Mouse (Mus musculus): ENCODE data around the gene Galnt2. TPM values are rescaled to one million over a fixed set of nuclear protein-coding genes. Genes with fewer than 3 reads are reported as not detected.

The Galnt2 gene
- total and polyA plus RNA-seq, 3 experiments, result 18.6 to 27.3 (median 23.6) TPM

DNA sequence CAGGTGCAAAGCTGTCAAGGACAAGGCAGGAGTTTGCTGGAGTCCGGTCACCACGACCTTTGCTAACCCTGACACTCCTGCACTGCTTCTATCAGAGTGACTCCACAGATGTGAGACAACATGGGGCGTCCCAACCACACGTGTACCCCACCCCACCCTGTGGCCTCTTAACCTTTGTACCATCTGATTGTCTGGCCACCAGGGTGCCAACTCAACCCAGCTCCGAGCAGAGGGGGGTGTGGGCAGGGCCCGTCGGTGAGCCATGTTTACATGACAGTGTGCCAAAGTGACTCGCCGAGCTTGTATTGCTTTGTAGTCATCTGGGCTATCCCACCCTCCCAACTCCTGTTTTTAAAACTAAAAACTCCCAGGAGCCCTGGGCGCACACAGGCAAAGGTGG, 113.9 kb downstream of the Galnt2 start:
- Histone ChIP-seq H3K9me3 (replicated peaks; ENCODE audit: low read length) (no peaks in the 10 kb centered on the region), H3K4me1 (ENCODE audit: control insufficient read depth in 1 of 2, insufficient read depth in 2 of 2) (peaks cover 36 to 77% of the 10 kb centered on the region in 2 experiments), H3K9ac (ENCODE audit: insufficient read depth, low read depth) (no peak overlapping the region), H3K4me2 (ENCODE audit: insufficient read depth, low read depth, poor library complexity, severe bottlenecking) (no peak overlapping the region), H3K27ac (ENCODE audit: insufficient read depth, low read depth) (no peak overlapping the region), H3K79me2 (replicated peaks; ENCODE audit: control insufficient read depth, extremely low read depth, insufficient read depth, poor library complexity, severe bottlenecking) (no peaks in the 10 kb centered on the region), H3K27me3 (replicated peaks) (no peaks in the 10 kb centered on the region), H3K36me3 (replicated peaks in 1 of 2; ENCODE audit: control insufficient read depth in 1 of 2, insufficient read depth in 1 of 2, low read length in 1 of 2) (peaks cover 38 to 53% of the 10 kb centered on the region in 2 experiments), H3K4me3 (replicated peaks in 1 of 3; ENCODE audit: low read depth in 2 of 3, low read length in 2 of 3, poor library complexity in 1 of 3) (no peak overlapping the region)
- in situ Hi-C loops (cut with MboI; ENCODE audit: low pct_ligation_motif_present, low pct_unique_long_range_greater_than_20kb, low sequenced_read_pairs) (loop anchor here (5.0 kb wide), 1 partner anchor 293 kb away; no protein-coding TSS in a partner anchor), dilution Hi-C loops (cut with MboI; ENCODE audit: extremely low pct_ligation_motif_present, extremely low pct_unique_long_range_greater_than_20kb, low sequenced_read_pairs) (no loop called here)
- DNase-seq (ENCODE audit: extremely low read depth), result no peak
- TF ChIP-seq USF1 (IDR thresholded peaks at IDR 0.05; ENCODE audit: low read depth, low read length) (no peak), CHD2 (IDR thresholded peaks at IDR 0.05; ENCODE audit: low read length) (no peak), GABPA (IDR thresholded peaks at IDR 0.05; ENCODE audit: insufficient replicate concordance, low read depth, low read length) (no peak), TBP (conservative IDR thresholded peaks at IDR 0.05; ENCODE audit: low read depth, low read length) (no peak), MXI1 (IDR thresholded peaks at IDR 0.05; ENCODE audit: low read depth, low read length) (no peak), ETS1 (conservative IDR thresholded peaks at IDR 0.05; ENCODE audit: low read depth, low read length) (no peak), ZNF384 (IDR thresholded peaks at IDR 0.05; ENCODE audit: low read depth, low read length) (no peak), JUN (IDR thresholded peaks at IDR 0.05; ENCODE audit: insufficient read depth, low read depth, low read length) (no peak), SIN3A (IDR thresholded peaks at IDR 0.05; ENCODE audit: low read length) (no peak), E2F4 (IDR thresholded peaks at IDR 0.05; ENCODE audit: insufficient replicate concordance, low read depth, low read length) (no peak), USF2 (conservative IDR thresholded peaks at IDR 0.05; ENCODE audit: low read depth, low read length) (no peak), BHLHE40 (IDR thresholded peaks at IDR 0.05; ENCODE audit: low read depth, low read length) (no peak), MAFK (IDR thresholded peaks at IDR 0.05; ENCODE audit: insufficient replicate concordance, low read length) (no peak)

DNA sequence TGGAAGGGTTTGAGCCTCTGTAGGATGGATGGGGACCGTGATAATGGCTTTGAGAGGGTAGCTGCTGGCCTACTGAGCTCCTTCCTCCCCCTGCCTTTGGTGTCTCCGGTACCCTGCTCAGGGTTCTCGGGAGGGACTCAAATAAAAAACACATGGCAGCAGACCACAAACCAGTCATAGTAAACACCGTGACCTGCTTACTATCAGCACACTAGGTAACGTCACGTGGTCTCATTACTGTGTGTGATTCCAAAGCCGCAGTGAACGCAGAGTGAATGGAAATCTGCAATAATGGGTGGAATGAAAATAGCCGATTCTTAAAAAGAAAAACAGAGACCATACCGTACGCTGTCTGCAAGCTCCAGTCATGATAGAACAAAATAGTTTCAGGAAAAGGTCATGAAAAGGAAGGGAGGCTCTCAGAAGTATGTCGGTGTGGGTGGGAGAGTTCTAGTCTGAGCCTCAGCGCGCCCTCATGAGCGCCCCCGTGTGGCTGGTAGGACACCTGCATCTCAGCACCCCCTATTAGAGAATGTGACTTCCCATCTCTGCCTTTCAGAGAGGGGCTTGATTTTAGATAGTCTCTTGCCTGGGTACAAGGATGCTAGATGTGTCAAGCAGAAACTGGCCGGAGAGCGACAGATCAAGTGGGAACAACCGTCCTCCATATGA, 115.8 kb downstream of the Galnt2 start:
- no peaks in the 10 kb centered on the region for H3K79me2 ChIP-seq (replicated peaks; ENCODE audit: control insufficient read depth, extremely low read depth, insufficient read depth, poor library complexity, severe bottlenecking)
- H3K27ac ChIP-seq (ENCODE audit: insufficient read depth, low read depth), result no peak overlapping the region
- TF ChIP-seq MYC (IDR thresholded peaks at IDR 0.05; ENCODE audit: low read depth, low read length) (0 out of 2 replicates have a peak, but pooled peaks have one; percentile 25), NRF1 (IDR thresholded peaks at IDR 0.05; ENCODE audit: low read depth, low read length) (no peak), IRF4 (IDR thresholded peaks at IDR 0.05; ENCODE audit: low read depth, low read length) (peak; percentile 41; the same call in 1 of the 2 replicates), TCF12 (IDR thresholded peaks at IDR 0.05; ENCODE audit: low read depth, low read length) (no peak), JUND (conservative IDR thresholded peaks at IDR 0.05; ENCODE audit: low read depth, low read length) (no peak), MAX (IDR thresholded peaks at IDR 0.05; ENCODE audit: low read length) (peak; percentile 47; the same call in 1 of the 2 replicates), SMC3 (IDR thresholded peaks at IDR 0.05; ENCODE audit: low read depth, low read length) (peak; percentile 95), ZC3H11A (IDR thresholded peaks at IDR 0.05; ENCODE audit: low read depth, low read length) (peak; percentile 61), JUN (IDR thresholded peaks at IDR 0.05; ENCODE audit: insufficient read depth, low read depth, low read length) (no peak), UBTF (IDR thresholded peaks at IDR 0.05; ENCODE audit: low read depth, low read length) (no peak), CTCF (conservative IDR thresholded peaks at IDR 0.05 in 1 of 2, IDR thresholded peaks at IDR 0.05 in 1 of 2; ENCODE audit: low read depth in 2 of 2, low read length in 2 of 2) (peak; percentile 89), RAD21 (IDR thresholded peaks at IDR 0.05; ENCODE audit: low read depth, low read length) (peak; percentile 73)
- dilution Hi-C loops (cut with MboI; ENCODE audit: extremely low pct_ligation_motif_present, extremely low pct_unique_long_range_greater_than_20kb, low sequenced_read_pairs) (no loop called here), in situ Hi-C loops (cut with MboI; ENCODE audit: low pct_ligation_motif_present, low pct_unique_long_range_greater_than_20kb, low sequenced_read_pairs) (loop anchor here (5.0 kb wide), 1 partner anchor 295 kb away; no protein-coding TSS in a partner anchor)
- peak; percentile 60 for DNase-seq (ENCODE audit: extremely low read depth)
- peaks cover 23 to 34% of the 10 kb centered on the region in 2 experiments for H3K36me3 ChIP-seq (replicated peaks in 1 of 2; ENCODE audit: control insufficient read depth in 1 of 2, insufficient read depth in 1 of 2, low read length in 1 of 2)
- H3K4me3 ChIP-seq (replicated peaks in 1 of 3; ENCODE audit: low read depth in 2 of 3, low read length in 2 of 3, poor library complexity in 1 of 3), result no peak overlapping the region
- H3K4me1 ChIP-seq (ENCODE audit: control insufficient read depth in 1 of 2, insufficient read depth in 2 of 2), result peaks cover 36 to 76% of the 10 kb centered on the region in 2 experiments
- no peaks in the 10 kb centered on the region for H3K27me3 ChIP-seq (replicated peaks)
- H3K9ac ChIP-seq (ENCODE audit: insufficient read depth, low read depth), result no peak overlapping the region
- no peak overlapping the region for H3K4me2 ChIP-seq (ENCODE audit: insufficient read depth, low read depth, poor library complexity, severe bottlenecking)
- no peaks in the 10 kb centered on the region for H3K9me3 ChIP-seq (replicated peaks; ENCODE audit: low read length)

Data from CH12.LX (cell line).